Mouse (Mus musculus) 3T3-L1 (cell line): Measurements from ENCODE around the gene Vmn1r34.
"Not testable (repeated sequence)": the region's sequence is repeated elsewhere in the genome, so short reads cannot be mapped to it uniquely, and the experiment has no call there.

Experiments used
- DNase-seq: peaks from one replicate; pipeline ENCODE4 v3.0.0-alpha.2; 2015; ENCODE audit warnings: low read depth, low spot score

Vmn1r34 gene

DNA sequence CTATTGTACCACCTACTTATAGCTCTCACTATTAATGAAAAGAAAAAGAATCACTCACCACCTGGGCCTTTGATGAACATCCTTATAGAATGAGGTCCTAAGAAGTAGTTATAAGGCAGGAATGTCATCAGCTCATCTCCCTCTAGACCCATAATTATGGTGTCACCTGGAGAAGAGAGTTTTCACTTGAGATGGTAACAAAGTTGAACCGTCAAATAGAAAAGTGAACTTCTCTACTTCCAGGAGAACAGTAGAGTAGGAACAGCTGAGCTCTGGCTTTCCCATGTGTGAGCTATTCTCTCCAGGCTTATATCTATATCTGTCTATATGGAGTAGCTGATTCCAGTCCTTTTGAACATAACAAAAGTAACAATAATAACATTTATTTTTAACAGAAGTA, at the start of gene Vmn1r34:
Gene Vmn1r34, minus strand, starts transcription at position 101 of the 400 bp plus-strand sequence.
- DNase-seq: no peak

DNA sequence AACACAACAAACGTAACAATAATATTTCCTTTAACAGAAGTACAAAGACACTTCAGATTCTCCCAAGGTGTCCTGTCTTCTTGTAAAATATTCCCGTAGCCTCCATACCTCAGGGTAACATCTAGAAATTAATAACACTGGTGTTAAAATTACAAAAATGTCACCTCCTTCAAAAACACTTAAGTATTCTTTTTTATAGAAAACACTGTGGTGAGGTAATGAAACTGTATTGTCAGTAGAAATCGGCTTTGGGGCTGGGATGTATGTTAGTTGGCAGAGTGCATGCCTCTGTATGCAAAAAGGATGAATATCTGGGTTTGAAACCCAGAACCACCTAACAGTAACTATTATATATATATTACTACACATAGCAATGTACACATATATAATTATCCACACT, 42.1 kb upstream of the Vmn1r34 start, which contains the start of gene Vmn1r35:
Gene Vmn1r35, minus strand, starts transcription at position 101 of the 400 bp plus-strand sequence.
- no peak for DNase-seq

DNA sequence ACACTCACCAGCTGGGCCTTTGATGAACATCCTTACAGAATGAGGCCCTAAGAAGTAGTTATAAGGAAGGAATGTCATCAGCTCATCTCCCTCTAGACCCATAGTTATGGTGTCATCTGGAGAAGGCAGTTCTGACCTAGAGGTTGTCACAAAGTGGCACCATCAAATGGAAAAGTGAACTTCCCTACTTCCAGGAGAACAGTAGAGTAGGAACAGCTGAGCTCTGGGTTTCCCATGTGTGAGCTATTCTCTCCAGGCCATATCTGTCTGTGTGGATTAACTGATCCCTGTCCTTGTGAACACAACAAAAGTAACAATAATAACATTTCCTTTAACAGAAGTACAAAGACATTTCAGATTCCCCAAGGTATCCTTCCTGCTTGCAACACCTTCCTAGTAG, 25.5 kb downstream of the Vmn1r34 start, which contains the start of gene Vmn1r33:
Gene Vmn1r33, minus strand, starts transcription at position 101 of the 400 bp plus-strand sequence.
- not testable (repeated sequence) for DNase-seq

DNA sequence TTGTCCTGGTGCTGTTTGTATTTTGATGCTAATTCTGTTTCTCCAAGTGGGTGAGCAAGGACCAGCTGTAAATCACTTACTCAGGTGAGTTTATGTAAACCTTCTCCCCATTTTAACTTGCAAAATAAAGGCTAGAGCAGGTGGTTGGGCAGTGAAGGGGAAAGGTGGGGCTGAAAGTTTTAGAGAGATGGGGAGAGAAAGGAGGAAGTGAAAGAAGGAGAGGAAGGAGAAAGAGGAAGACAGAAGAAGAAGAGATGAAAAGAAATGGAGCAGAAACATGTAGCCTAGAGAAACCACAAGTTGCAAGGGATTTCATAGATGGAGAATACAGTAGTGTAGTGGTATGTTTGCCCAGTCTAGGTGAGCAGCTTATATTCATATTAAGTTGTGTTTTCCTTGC, 47.9 kb downstream of the Vmn1r34 start:
- no peak for DNase-seq
